Mouse (Mus musculus) lung, postnatal 10 days (tissue): ENCODE data around the gene Mtmr3.
A peak's percentile ranks its signal among the peaks of the same experiment; 100 is the strongest.

ENCODE experiments used
- DNase-seq: peaks from one replicate; pipeline ENCODE4 v3.0.0; 2021

The Mtmr3 gene

DNA sequence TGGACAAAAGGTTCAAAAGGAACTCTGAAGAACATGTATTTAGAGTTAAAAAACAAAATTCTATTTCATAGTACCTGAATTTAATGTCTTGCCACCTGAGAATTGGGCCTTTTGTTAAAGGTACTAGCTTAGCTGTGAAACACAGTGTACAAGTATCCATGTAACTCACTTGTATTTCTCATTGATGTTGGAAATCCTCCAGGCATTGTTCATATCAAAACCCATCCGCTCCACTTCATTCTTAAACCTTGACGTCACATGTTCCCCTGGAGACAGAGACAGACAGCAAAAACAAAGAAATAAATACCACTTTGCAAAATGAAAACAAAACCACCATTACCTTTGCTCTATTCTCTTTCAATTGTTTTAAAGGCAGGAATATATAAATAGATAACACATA, 87.2 kb downstream of the Mtmr3 start:
- peak; percentile 38 for DNase-seq

DNA sequence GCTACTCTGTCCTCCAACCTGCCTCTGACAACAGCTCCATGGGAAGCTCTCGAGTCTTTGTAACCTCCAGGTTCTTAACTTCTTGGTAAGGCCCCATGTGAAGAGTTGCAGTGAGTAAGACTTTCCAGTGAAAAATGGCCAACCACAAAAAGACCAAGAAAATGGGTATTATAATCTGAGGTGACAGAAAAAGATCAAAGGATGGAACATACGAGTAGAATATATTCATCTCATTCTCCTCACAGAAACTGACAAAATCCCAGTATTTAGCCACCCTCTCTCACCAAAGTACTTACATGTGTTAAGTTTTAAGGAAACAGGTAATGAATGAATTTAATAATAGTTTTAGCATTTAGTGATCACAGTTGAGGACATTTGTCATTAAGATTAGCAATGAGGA, 88.2 kb downstream of the Mtmr3 start:
- DNase-seq, result no peak

DNA sequence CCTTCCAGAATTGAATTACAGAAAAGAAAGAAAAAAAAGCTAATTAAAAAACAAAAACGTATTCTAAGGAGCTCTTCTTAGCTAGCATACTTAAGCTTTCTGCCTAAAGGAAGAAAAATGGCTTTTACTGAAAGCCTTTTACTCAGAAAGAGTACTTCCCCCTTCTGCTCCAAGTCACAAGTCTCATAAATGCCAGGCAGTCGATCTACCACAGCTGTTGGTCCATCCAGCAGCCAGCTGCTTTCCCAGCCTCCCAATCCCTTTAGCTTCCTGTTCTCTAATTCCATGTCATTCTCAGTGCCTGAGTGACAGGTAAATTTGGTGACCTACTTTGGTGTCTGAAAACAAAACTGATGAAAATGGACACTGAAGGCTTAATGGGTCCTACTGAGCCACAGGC, 92.5 kb downstream of the Mtmr3 start:
- peak; percentile 36 for DNase-seq

DNA sequence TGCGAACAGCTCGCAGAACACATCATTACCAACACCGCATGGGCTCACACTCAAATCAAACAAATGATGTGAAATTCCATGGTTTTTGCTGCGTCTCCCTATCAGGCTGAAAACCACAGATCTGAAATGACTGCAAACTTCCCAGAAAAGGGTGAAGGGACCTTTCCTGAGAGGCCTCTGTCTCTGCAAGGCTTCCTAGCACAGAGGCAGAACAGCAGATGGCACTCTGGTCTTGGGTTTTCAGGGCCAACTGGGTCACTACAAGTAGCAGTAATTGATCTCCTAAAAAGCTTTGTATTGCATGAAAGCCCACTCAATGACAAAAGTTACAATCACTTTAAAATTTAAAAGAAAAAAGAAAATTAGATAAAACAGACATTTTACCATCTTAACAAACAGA, 93.8 kb downstream of the Mtmr3 start:
- DNase-seq, result no peak

DNA sequence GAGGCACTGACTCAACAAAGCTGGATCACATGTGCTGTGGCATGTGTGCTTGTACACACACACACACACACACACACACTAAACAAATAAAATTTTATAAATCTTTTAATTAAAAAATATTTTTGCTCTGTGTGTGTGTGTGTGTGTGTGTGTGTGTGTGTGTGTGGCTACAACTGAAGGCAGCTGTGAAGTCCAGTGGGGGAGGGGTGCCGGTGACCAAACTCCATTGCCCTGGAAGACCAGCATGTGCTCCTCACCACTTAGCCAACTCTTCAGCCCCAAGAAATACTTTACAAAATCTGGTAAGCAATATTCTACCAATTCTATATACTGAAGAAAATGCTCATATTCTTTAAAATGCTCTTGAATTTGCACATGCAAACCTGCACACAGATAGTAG, 94.4 kb downstream of the Mtmr3 start:
- no peak for DNase-seq

DNA sequence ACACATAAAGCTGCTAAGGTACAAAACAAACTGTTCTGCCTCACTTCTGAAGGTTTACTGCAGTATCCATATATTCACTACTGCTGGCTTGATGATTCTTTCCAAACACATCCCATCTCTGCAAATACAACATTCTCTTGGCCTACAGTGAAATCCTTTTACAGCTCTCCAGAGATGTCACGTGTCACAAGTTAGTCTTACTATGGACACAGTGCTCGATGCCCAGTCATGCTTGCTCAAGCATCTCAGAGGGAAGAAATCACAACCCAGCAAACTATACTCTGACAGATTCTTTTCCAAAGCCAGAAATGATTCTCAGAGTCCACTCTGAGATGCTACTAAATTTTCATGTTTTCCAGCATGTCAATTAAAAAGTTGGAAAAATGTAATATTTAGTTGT, 95.2 kb downstream of the Mtmr3 start:
- no peak for DNase-seq

DNA sequence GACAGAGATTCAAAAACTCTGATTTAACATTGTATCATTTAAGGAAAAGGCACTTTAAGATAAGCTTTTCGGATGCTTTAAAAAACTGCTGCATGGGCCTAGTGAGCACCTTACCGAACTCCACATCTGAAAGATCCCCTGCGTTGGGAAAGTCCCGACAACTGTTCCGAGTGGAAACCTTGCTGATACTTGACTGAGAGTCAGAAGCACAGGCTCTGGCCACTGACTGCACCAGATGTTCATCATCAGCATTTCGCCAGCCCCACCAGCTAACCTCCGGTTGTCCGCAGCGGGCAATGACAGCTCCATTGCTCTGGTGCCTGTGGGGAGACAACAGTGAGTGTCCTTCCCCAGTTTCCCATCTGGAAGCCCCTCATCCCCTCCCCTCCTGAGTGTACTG, 95.9 kb downstream of the Mtmr3 start:
- DNase-seq, result peak; percentile 41

DNA sequence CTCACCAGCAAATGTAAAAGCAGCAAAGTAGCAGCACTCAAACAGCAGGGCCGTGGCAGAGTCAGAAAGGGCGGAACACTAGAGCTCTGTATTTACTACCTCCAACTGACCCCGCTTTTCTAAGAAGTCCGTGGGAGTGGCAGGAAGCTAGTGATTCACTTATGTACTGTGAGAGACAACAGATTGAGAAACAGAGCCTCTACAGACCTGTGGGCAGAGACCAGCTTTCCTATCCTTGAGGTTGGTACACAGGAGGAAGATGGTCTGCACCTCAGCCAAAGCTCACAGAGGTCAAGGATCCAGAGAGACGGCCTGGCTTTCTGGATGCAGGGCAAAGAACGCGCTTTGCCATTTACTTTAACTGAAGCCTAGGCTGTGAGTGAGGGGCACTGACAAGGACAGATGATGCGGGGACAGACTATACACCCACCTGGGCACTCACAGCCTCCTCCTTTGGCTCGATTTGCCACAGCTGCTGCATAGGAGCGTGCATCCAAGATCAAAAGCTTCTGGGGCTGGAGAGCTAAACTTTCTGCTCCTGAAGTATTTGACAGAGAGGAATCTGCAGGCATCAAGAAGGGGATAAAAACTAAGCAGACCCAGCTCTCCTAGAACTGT, 97.1 kb downstream of the Mtmr3 start:
- peak; percentile 45 for DNase-seq

DNA sequence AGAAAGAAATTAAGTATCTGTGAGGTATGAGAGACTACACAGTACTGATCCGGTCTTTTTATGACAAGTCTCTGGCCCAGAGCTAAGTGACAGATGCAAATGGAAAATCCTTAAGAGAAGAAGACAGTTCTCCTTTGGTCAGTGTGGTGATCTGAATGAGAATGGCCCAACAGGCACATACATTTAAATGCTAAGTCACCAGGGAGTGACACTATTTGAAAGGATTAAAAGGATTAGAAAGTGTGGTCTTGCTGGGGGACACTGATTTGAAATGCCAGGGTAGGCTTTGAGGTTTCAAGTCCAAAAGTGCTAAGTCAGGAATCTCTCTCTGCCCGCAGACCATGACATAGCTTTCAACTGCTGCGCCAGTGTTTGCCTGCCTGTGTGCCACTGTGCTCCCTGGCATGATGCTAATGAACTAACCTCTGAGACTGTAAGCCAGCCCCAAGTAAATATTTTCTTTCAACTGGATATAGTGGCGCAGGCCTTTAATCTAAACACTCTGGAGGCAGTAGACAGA, 99.6 kb downstream of the Mtmr3 start:
- DNase-seq, result no peak

DNA sequence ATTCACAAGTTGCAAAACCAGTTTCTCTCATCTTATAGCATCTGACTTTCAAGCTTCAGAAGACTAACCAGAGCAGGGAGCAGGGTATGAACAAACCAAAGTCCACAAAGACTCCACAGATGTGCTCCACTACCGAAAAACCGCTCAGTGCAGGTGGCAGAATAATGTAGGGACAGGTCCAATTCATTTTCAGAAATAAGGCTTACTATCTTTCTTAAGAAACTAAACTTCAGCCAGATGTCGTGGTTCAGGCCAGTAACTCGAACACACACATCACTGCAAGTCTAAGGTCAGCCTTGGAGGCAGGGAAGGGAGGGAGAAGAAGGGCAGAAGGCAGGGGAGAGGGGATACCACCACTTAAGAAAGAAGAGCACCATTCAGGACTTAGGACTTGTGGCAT, 105.5 kb downstream of the Mtmr3 start:
- DNase-seq, result no peak

DNA sequence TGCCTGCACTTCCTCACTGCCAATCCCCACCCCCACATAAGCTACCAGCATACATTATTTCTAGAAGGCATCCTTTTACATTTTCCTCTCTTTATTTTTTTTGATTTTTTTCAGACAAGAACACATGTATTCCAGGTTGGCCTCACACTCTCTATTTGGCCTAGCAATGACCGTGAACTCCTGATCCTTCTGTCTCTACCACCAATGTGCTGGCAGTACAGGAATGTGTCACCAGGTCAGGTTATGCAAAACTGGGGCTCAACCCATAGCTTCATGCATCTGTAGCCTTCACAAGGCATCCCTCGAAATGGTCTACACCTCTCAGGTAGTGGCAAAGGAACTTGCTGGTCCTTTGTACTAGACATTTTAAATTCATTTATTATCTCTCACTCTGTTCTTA, 105.9 kb downstream of the Mtmr3 start:
- DNase-seq, result no peak

DNA sequence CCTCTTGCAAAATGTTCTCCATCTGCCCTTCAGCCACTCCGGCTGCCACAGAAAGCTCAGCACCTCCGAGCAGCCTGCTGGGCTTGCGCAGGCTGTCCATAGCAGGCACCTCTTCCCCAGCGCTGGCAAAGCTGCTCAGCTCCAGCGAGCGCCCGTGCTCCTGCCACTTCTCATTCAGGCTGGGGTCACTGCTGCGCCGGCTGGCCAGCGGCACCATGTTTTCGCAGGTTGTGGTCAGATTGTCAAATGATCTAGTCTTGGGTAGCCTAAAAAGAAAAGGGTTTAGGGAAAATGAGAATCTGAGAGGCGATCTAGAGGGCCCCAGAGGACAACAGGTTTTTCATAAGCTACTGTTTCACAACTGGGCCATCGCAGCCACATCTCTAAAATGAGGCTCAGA, 106.3 kb downstream of the Mtmr3 start:
- no peak for DNase-seq

DNA sequence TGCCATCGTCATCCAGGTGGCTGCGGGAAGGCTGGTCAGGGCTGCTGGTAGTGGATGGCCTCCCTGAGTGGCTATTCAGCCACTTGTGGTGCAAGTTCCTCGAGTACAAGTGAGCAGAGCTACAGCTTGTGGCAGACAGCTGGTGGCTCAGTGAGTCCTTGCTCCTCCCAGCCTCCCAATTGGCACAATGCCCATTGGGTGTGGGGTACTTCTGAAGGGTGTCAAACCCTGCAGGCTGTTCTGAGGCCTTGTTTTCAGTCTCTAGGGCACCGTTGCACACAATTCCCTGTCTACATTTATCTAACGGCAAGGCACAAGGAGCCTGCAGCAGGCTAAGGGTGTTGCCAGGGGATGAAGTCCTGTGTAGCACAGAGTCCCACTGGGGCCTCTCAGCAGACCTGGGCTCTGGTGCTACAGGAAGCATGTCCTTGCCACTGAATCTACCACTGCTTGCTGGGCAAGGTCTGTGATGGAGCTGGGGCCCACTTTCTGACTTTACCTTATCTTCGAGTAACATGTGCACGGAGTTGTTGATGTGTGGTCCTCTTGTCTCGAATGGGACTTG, 107.2 kb downstream of the Mtmr3 start:
- peak; percentile 76 for DNase-seq

DNA sequence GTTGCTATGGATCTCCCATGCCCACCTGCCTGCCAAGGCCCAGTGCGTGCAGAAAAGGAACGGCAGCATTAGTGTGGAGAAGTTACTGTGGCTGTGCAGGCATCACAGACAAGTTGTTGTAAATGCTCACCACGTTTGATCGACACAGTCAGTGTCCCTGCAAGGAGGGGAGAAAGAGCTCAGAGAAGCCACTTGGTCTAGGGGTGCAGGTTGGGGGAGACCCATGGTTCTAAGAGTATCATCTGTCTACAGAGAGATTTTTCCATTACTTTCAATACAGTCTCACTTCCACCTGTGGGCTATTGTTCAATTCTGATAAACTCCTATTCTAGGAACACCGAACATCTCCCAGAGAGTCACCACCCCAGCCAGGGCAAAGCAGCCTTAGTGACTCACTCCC, 110.1 kb downstream of the Mtmr3 start:
- DNase-seq, result no peak

DNA sequence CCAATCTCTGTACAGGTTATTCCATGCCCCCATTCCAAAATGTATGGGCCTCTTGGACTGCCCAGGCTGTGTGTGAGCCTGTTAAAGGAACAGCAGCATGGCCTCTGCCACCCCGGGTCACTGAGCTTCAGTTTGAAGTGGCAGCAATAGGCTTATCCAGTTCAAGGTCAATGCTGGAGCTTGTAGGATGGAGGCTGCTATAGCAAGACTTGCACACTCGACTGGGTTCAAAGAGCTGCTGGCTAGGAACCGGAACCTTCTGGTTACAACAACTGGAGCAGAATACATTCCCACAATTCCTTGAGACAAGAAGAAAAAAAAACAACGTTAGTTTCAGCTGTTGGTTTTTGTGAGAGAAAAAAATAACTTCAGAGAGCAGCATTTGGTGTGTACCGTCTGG, 112.0 kb downstream of the Mtmr3 start:
- no peak for DNase-seq

DNA sequence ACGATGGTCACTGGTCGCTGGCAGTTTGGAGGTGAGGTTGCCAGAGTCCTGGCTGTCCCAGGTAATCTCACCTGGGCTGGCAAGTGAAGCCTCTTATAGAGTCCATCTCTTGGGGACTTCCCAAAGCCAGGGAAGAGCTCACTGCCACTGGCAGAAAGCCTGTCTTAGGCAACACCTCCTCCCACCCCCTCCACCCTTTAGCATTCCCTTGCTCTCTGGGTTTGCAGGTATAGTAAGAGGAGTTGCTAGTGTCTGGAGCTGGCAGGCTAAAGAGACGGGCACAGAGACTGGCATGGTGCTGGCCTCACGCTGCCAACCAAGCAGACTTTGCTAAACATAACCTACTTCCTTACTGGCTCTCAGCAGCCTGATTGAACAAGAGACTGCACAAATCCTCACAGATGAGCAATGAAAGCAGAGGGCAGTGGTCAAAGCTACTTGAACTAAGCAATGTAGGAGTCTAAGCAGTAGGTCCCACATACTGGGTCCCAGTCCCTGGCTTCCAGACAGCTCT, 118.4 kb downstream of the Mtmr3 start:
- no peak for DNase-seq

DNA sequence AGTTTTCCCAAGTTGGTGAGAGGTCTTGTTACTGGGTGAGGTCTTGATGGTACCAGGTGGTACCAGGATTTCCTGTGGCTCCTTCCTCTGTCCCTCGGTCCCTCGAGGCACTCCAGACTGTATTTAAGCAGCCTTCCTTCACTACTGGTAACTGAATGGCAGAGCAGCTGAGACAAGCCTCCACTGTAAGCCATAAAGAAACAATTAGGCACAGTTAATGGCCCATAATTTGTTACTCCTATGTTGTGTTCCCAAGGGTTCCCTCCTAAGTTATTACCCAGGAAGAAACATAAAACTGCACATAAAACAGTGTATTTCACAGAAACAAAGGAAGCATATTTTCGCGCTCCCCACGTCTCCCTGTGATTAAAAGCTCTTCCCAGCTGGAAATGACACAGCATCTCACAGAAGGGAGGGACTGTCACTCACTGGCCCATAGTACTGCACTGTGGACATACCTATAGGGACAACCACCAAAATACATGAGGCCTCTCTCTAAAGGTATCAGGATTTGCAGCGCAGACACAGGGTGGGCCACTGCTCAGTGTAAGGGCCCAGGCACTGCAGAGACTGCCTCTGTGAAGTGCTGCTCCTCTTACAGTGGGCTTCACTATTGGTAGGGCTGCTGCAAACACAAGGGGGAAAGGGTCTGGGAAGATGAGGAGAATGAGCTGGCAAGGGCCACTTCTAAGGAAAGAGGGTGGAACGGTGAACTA, 122.0 kb downstream of the Mtmr3 start:
- DNase-seq, result no peak

DNA sequence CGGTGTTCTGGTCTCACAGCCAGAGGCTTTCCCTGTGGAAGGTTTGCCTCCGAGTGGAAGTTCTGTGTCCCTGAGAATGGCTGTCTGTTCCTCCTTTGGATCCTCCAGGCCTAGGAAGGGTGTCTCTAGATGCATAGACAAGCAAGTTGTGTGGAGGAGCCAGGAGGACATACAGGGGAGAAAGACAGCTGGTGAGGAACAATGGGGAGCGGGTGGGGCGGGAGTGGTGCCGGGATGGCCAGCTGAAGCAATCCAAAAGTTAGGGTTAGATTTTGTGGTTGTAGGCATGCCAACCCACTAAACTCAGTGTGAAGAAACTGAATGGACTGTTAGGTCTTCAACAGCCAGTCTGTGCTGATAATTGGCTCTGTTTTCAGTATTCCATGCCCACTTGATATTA, 122.9 kb downstream of the Mtmr3 start:
- no peak for DNase-seq

DNA sequence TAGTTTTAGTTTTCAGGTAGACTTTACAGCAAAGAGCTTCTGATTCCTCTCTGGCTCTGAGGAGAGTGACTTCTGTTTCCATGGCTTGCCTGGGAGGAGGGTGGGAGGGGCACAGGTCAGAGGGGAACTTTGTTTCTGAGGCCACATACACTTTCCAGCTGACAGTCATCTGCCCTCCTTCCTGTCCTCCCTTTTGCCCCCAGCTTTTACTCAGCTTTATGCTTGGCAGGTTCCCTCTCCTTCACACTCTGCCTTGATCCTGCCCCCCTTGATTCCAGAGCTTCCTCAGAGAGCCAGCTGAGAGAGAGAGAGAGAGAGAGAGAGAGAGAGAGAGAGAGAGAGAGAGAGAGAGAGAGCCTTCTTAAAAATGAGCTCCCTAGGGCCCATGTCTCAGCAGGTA, 123.4 kb downstream of the Mtmr3 start:
- DNase-seq, result no peak

DNA sequence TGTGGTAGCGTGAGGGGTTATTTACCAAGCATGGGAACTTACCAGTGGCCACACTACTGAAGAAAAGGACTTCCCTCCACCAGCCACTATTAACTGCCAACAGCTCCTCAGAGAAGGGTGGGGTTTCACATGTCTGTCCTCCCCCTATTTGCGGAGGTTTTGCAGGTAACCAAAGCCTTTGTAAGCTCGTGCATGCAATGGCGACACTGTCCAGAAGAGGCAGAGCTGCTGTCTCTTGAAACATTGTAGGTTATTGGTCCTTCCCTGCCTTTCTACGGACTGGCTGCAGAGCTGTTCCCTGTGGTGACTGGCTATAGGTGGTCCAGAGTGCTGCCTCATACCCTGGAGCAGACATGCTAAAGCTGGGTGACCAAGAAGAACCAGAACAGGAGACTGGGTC, 125.6 kb downstream of the Mtmr3 start:
- DNase-seq, result no peak

DNA sequence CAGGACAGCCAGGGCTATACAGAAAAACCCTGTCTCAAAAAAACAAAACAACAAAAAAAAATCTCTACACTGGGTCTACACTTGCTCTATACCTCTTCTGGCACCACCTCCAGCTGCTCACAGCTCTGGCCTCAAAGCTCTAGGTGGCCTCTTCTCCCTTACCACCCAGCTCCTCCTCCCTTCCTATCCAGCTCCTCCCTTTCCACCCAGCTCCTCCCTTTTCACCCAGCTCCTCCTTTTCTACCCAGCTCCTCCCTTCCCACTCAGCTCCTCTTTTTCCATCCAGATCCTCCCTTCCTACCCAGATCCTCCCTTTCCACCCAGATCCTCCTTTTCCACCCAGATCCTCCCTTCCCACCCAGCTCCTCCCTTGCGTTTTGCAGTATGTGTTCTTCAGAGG, 127.2 kb downstream of the Mtmr3 start:
- DNase-seq, result no peak

DNA sequence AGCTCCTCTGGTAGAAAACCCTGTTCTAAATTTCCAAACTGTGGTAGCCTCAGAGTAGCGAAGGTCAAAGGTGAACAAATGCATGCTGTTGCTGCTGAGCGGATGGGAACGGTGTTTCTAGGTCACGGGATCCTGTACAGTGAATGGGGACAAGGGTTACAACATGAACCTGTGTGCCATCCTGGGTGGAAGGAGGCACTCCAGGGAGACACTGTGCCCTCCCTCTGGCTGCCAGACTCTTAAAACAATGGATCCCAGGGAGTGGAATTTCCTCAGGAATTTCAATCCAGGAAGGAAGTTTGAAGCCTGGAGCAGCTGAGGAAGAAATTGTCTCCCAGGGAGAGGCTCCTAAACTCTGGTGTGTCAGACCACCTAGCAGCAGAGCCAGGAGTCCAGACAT, 128.5 kb downstream of the Mtmr3 start:
- peak; percentile 38 for DNase-seq

DNA sequence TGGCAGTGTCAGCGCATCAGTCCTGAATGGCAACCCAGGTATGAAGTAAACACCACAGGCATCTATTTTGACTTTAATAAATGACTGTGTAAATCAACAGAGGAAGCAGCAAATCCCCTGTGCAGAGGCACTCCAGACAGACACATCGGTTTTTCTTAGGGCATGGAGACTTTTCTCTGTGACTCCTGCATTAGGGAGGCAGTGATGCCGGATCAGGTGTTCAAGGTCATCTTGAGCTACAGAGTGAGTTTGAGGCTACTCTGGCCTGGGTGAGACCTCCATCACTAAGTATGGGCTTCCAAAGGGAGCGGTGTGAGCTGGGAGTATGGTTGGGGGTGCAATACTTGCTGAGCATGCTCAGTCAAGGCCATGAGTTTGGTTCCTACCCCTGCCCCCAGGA, 130.0 kb downstream of the Mtmr3 start:
- no peak for DNase-seq

DNA sequence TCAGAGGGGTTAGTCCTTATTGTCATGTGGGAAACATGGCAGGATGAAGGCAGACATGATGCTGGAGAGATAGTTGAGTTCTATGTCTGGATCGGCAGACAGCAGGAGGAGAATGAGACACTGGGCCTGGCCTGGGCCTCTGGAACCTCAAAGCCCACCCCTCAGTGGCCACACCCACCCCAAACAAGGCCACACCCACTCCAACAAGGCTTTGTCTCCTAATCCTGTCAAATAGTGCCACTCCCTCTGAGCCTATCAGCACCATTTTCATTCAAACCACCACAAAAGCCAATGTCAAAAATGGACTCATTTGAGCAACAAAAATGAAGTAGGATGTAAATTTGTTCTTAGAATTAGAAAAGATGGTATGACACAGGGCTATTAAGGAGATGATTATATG, 130.5 kb downstream of the Mtmr3 start:
- no peak for DNase-seq
